Comparison of ENCODE assay signal across 36 mouse cellular contexts in the genomic region with DNA sequence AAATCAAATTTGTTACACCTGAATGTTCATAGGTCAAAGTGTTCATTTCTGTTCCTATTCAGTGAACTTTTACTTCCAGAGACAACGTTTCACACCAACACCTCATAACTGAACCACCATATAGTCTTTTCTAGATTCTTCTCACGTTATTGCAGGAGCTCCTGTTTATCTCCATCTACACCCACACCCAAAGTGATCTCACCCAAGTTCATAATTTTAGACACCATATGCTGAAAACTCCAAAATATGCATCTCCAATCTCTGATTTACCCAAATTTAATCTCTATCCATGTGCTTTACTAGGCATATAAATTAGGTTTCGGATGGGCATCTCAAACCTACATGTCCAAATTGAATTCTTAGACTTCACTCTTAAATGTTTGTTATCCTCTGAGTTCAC. TPM values are rescaled to one million over a fixed set of nuclear protein-coding genes. Genes with fewer than 3 reads are reported as not detected.
"Had no signal": no experiment of that assay in that cellular context is flagged by ENCODE, and none has a peak within 500 bp of the region (broad histone marks: within the 10 kb centered on the region; RNA-seq: fewer than 3 reads in every experiment).

No protein-coding gene starts in this region.

- H3K4me3 ChIP-seq: limb, embryonic 10.5 days; limb, embryonic 12.5 days; limb, embryonic 13.5 days; limb, embryonic 15.5 days; liver, embryonic 12.5 days; liver, embryonic 13.5 days; liver, embryonic 15.5 days; lung, embryonic 15.5 days; megakaryocyte, embryonic 14.5 days; midbrain, embryonic 10.5 days; midbrain, embryonic 12.5 days; midbrain, embryonic 13.5 days; midbrain, embryonic 15.5 days; myocyte; neural tube, embryonic 12.5 days had no signal

- H3K27ac ChIP-seq: limb, embryonic 10.5 days; limb, embryonic 12.5 days; limb, embryonic 13.5 days; limb, embryonic 15.5 days; liver, embryonic 12.5 days; liver, embryonic 13.5 days; liver, embryonic 14.5 days; liver, embryonic 15.5 days; lung, embryonic 15.5 days; macrophage; midbrain, embryonic 10.5 days; midbrain, embryonic 12.5 days; midbrain, embryonic 13.5 days; midbrain, embryonic 15.5 days; neural tube, embryonic 12.5 days had no signal

- H3K4me2 ChIP-seq: limb, embryonic 12.5 days; limb, embryonic 13.5 days; limb, embryonic 15.5 days; liver, embryonic 12.5 days; liver, embryonic 13.5 days; liver, embryonic 15.5 days; lung, embryonic 14.5 days; lung, embryonic 15.5 days; midbrain, embryonic 11.5 days; midbrain, embryonic 12.5 days; midbrain, embryonic 13.5 days; midbrain, embryonic 15.5 days; neural tube, embryonic 12.5 days had no signal

- ATAC-seq: liver, embryonic 12.5 days; liver, postnatal 0 days; lung, postnatal 0 days; midbrain, embryonic 13.5 days; midbrain, embryonic 15.5 days; midbrain, embryonic 16.5 days had no signal

- H3K4me1 ChIP-seq: limb, embryonic 10.5 days; limb, embryonic 12.5 days; limb, embryonic 13.5 days; limb, embryonic 15.5 days; liver, embryonic 12.5 days; liver, embryonic 13.5 days; liver, embryonic 15.5 days; lung, embryonic 15.5 days; megakaryocyte, embryonic 14.5 days; midbrain, embryonic 10.5 days; midbrain, embryonic 12.5 days; midbrain, embryonic 13.5 days; midbrain, embryonic 15.5 days; neural tube, embryonic 12.5 days had no signal

- H3K9ac ChIP-seq: limb, embryonic 12.5 days; limb, embryonic 13.5 days; limb, embryonic 15.5 days; liver, embryonic 12.5 days; liver, embryonic 13.5 days; liver, embryonic 14.5 days; liver, embryonic 15.5 days; liver, postnatal 0 days; lung, embryonic 14.5 days; lung, embryonic 15.5 days; midbrain, embryonic 12.5 days; midbrain, embryonic 13.5 days; midbrain, embryonic 15.5 days; neural tube, embryonic 12.5 days had no signal

- H3K9me3 ChIP-seq: limb, embryonic 10.5 days; limb, embryonic 12.5 days; limb, embryonic 13.5 days; limb, embryonic 15.5 days; liver, embryonic 12.5 days; liver, embryonic 13.5 days; liver, embryonic 15.5 days; lung, embryonic 15.5 days; megakaryocyte, embryonic 14.5 days; midbrain, embryonic 10.5 days; midbrain, embryonic 12.5 days; midbrain, embryonic 13.5 days; midbrain, embryonic 15.5 days; neural tube, embryonic 12.5 days had no signal

- DNase-seq: liver; liver, embryonic 13.5 days; liver, postnatal 0 days; lung, adult 18-20 months; lung, adult 2 months; lung, embryonic 14.5 days; lung, postnatal 10 days; lung, postnatal 14 days; lung, postnatal 36 days; lung, postnatal 4 days; midbrain, embryonic 14.5 days had no signal

- H3K27me3 ChIP-seq: limb, embryonic 12.5 days; limb, embryonic 13.5 days; limb, embryonic 15.5 days; liver, embryonic 12.5 days; liver, embryonic 13.5 days; liver, embryonic 15.5 days; lung, embryonic 15.5 days; megakaryocyte, embryonic 14.5 days; midbrain, embryonic 12.5 days; midbrain, embryonic 13.5 days; midbrain, embryonic 15.5 days; neural tube, embryonic 12.5 days had no signal

- H3K36me3 ChIP-seq: limb, embryonic 10.5 days; limb, embryonic 12.5 days; limb, embryonic 13.5 days; limb, embryonic 15.5 days; liver, embryonic 12.5 days; liver, embryonic 13.5 days; liver, embryonic 15.5 days; lung, embryonic 15.5 days; midbrain, embryonic 10.5 days; midbrain, embryonic 12.5 days; midbrain, embryonic 13.5 days; midbrain, embryonic 15.5 days; neural tube, embryonic 12.5 days had no signal

RNA-seq across cellular contexts. Expression of a gene that starts 13.4 kb away (rescaled TPM):
- total RNA-seq: liver, adult 2 months; megakaryocyte progenitor cell, adult 5-6 weeks; megakaryocyte, adult 5-6 weeks; megakaryocyte-erythroid progenitor cell, adult 5-6 weeks; monocyte, adult 5-6 weeks had no signal
- polyA plus RNA-seq: liver, adult 2 months; liver, embryonic 12.5 days; liver, embryonic 13.5 days; liver, embryonic 14.5 days; liver, embryonic 15.5 days; liver, embryonic 16.5 days; liver, postnatal 0 days; lung, adult 2 months; lung, postnatal 0 days; macrophage; myocyte had no signal
